Mouse (Mus musculus): ENCODE results near the gene Tmem30b. TPM values are rescaled to one million over a fixed set of nuclear protein-coding genes. Genes with fewer than 3 reads are reported as not detected.
"Not testable (repeated sequence)": the region's sequence is repeated elsewhere in the genome, so short reads cannot be mapped to it uniquely, and the experiment has no call there.

Tmem30b gene
- polyA plus RNA-seq, 1 experiment from 2014 or later = 0.22 TPM

DNA sequence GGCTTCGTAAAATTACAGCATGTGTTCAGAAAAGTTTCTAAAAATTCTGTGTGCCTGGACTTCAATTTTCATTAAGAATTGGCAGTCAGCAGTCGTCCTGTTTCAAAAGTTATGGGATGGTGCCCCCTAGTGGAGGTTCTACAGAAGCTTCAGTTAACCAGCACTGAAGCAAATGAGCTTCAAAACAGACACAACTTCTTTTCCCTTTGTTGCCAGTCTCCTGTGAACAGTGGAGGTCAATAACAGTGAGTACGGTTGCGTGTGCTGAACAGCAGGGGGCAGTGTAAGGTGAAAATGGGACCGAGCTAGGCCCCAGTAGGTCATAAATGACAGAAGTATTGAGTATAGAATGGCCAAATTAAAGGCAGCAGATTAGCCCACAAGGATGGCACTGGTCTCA, 8.0 kb upstream of the Tmem30b start:
- Histone ChIP-seq H3K36me3 (no peaks in the 10 kb centered on the region), H3K4me3 (no peak overlapping the region), H3K27me3 (peaks cover 13% of the 10 kb centered on the region), H3K4me1 (no peaks in the 10 kb centered on the region), H3K9ac (replicated peaks) (no peak overlapping the region), H3K9me3 (no peaks in the 10 kb centered on the region), H3K4me2 (replicated peaks) (no peak overlapping the region), H3K27ac (replicated peaks) (no peak overlapping the region)
- peak; percentile 80 for ATAC-seq (replicated peaks)
- WGBS = 6% methylated on average over 5 of the region's 5 CpGs

DNA sequence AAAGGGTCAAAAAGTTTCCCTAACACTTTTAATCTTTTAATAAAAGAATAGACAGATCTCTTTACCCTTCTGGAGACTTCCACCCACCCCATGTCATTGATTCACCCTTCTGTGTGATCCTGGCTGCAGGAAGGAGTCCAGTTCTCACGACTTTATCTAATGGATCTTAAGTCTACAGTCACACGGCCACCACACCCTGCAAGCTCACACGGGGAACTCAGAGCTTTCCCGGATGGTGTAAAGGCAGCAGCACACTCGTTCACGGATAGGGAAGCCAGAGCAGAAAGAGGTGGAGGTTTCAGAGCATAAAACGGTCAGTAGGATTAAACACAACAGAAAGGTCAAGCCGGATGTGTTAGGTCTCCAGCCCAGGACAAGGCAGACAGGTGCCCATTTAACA, 2.1 kb upstream of the Tmem30b start:
- ATAC-seq (replicated peaks) = no peak

DNA sequence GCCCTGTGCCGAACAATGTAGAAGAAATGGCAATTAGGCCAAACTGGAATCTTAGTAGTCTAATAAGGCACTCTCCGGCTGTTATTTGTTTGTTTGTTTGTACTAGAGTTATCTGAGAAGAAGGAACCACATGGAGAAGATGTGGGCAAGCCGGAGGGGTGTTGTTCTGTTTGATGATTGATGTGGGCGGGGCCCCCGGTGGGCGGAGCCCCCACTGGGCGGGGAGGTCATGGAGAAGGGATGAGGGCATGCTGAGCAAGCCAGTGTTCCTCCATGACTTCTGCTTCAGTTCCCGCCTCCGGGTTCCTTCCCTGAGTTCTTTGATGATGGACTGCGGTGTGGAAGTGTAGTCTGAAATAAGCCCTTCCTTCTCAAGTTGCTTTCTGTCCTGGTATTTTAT, 1.5 kb upstream of the Tmem30b start:
- no peaks in the 10 kb centered on the region for H3K9me3 ChIP-seq
- no peak overlapping the region for H3K9ac ChIP-seq (replicated peaks)
- peaks cover 72% of the 10 kb centered on the region for H3K27me3 ChIP-seq
- no peak overlapping the region for H3K4me2 ChIP-seq (replicated peaks)
- no peak for ATAC-seq (replicated peaks)
- peaks cover 13% of the 10 kb centered on the region for H3K4me1 ChIP-seq
- no peak overlapping the region for H3K4me3 ChIP-seq
- no peaks in the 10 kb centered on the region for H3K36me3 ChIP-seq
- no peak overlapping the region for H3K27ac ChIP-seq (replicated peaks)
- 41% methylated on average over 10 of the region's 10 CpGs for WGBS

More for the DNA sequence above, 2.1 kb upstream of the Tmem30b start:
- Histone ChIP-seq H3K36me3 (no peaks in the 10 kb centered on the region), H3K9me3 (no peaks in the 10 kb centered on the region), H3K9ac (replicated peaks) (no peak overlapping the region), H3K27ac (replicated peaks) (no peak overlapping the region), H3K4me1 (peaks cover 13% of the 10 kb centered on the region), H3K4me3 (no peak overlapping the region), H3K27me3 (peaks cover 66% of the 10 kb centered on the region), H3K4me2 (replicated peaks) (no peak overlapping the region)
- 71% methylated on average over 8 of the region's 8 CpGs for WGBS

DNA sequence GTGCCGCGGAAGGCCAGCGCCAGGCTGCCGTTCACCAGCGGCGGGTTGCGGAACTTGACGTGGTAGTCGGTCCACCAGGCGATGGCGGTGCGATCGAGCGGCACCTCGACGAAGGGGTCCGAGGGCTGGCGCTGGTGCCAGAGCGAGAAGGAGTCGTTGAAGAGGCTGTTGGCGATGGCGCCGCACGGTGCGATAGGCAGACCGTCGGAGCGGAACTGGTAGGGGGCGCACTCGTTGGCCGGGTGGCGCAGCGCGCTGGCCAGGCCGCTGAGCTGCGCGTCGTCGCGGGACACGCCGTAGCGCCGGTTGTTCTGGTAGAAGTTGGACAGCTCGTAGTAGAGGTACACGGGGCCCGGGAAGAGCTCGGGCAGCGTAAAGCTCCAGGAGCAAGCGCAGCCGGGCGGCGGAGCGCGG, 513 bp downstream of the Tmem30b start:
- 1% methylated on average over 55 of the region's 55 CpGs for WGBS
- peaks cover 13% of the 10 kb centered on the region for H3K4me1 ChIP-seq
- H3K27me3 ChIP-seq = peaks cover 78% of the 10 kb centered on the region
- no peaks in the 10 kb centered on the region for H3K9me3 ChIP-seq
- peak overlapping the region; percentile 53 for H3K4me2 ChIP-seq (replicated peaks)
- peak; percentile 71 for ATAC-seq (replicated peaks)
- peak overlapping the region; percentile 40 for H3K4me3 ChIP-seq
- H3K27ac ChIP-seq (replicated peaks) = no peak overlapping the region
- no peaks in the 10 kb centered on the region for H3K36me3 ChIP-seq
- no peak overlapping the region for H3K9ac ChIP-seq (replicated peaks)

DNA sequence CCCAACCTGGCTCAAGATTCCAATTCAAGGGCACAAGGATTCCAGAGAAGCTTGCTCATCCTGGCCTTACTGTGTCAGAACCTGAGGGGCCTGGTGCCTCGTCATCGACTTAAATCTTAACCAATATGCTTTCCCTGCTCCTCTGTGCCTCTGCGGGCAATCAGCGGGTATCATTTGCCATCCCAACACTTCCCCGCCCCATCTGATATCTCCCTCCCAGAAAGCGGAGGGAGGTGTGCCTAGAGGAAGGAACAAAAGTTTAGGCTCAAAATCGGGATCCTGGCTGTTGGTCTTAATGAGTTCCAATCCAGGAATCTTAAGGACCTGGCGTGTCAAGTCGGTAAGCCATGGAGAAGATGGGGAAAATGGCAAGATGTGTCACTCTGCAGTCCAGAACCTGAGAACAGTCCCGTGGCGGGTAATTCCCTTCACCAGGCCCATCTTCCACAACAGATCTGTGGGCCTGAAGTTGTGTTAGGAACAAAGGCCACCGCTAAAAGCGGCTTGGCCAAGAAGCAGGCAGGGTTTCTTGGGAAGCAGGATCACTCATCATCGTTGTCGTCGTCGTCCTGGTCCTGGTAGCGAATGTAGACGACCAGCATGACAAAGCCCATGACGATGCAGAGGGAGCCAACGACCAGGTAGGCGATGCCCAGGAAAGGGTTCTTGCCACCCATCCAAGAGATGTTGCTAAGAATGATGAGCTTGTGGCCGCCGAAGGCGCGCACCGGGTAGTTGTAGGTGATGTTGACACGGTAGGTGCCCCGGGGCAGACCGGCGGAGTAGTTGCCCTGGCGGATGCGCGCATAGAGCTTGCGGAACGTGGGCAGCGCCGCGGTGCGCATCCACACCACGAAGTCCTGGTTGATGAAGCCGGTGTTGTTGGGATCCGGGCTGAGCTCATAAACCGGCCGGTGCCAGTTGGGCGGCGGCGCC, 1.2 kb downstream of the Tmem30b start:
- Histone ChIP-seq H3K4me3 (peak overlapping the region; percentile 40), H3K4me2 (replicated peaks) (peak overlapping the region; percentile 53), H3K4me1 (peaks cover 13% of the 10 kb centered on the region), H3K9me3 (no peaks in the 10 kb centered on the region), H3K27me3 (peaks cover 73% of the 10 kb centered on the region), H3K36me3 (no peaks in the 10 kb centered on the region), H3K27ac (replicated peaks) (no peak overlapping the region), H3K9ac (replicated peaks) (no peak overlapping the region)
- no peak for ATAC-seq (replicated peaks)
- 16% methylated on average over 48 of the region's 48 CpGs for WGBS

DNA sequence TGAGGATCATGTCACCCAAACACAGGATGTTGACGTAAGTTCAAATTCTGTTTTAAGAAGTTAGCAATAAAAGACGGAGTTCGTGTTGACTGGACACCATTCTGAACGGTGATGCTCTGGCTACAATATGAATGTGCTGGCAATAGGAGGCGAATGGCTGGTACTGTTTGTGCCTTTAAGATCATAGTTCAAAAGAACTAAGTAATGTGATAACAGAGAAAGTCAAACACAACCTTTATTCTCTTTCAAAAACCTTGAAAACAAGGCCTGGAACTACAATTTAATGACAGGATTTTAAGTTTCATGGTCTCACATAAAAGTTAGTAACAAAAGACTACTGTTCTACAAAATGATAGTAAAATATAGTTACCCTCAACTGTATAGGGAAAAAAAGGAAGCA, 3.0 kb downstream of the Tmem30b start:
- ATAC-seq (replicated peaks) = no peak
- Histone ChIP-seq H3K4me2 (replicated peaks) (no peak overlapping the region), H3K9me3 (no peaks in the 10 kb centered on the region), H3K9ac (replicated peaks) (no peak overlapping the region), H3K27ac (replicated peaks) (no peak overlapping the region), H3K27me3 (peaks cover 58% of the 10 kb centered on the region), H3K4me1 (peaks cover 13% of the 10 kb centered on the region), H3K4me3 (no peak overlapping the region), H3K36me3 (no peaks in the 10 kb centered on the region)
- WGBS = 92% methylated on average over 5 of the region's 5 CpGs

DNA sequence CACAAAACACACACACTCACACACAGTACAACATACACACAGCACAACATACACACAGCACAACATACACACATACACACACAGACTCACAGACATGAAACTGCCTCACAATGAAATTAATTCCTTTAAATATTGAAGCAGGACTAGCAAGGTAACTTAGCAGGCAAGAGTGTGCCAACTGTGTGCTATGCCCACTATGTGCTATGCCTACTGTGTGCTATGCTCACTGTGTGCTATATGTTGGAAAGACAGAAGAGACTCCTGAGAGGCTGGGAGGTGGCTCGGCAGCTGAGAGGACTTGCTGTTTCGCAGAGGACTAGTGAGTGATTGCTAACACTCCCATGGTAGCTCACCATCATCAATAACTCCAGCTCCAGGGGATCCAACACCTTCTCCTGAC, 5.8 kb downstream of the Tmem30b start:
- H3K27ac ChIP-seq (replicated peaks) = no peak overlapping the region
- ATAC-seq (replicated peaks) = no peak

DNA sequence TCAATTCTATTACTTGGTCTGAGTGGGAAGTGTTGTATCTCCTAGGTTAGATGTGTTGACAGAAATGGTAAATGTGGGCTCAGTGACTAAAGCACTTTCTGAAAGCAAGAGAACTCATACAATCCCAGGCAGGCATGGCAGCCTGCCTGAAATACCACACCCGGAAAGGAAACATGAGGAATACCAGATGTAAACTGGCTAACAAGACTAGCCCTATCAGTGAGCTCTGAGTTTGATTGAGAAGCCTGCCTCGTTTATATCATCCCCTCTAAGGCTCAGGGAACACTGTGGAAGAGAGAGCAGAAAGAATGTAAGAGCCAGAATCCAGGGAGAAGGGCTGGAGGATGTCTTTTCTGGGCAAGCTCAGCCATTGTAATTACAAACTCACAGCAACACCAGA, 7.0 kb downstream of the Tmem30b start:
- Histone ChIP-seq H3K27me3 (peaks cover 20% of the 10 kb centered on the region; the same call in 1 of the 2 replicates), H3K4me1 (no peaks in the 10 kb centered on the region), H3K9ac (replicated peaks) (no peak overlapping the region), H3K36me3 (no peaks in the 10 kb centered on the region), H3K9me3 (no peaks in the 10 kb centered on the region), H3K27ac (replicated peaks) (no peak overlapping the region), H3K4me2 (replicated peaks) (no peak overlapping the region), H3K4me3 (no peak overlapping the region)
- 40% methylated on average over 2 of the region's 2 CpGs for WGBS
- no peak for ATAC-seq (replicated peaks)

More for the DNA sequence above, 5.8 kb downstream of the Tmem30b start:
- no peaks in the 10 kb centered on the region for H3K36me3 ChIP-seq
- 83% methylated on average over 2 of the region's 2 CpGs for WGBS
- H3K4me2 ChIP-seq (replicated peaks) = no peak overlapping the region
- H3K27me3 ChIP-seq = peaks cover 32% of the 10 kb centered on the region
- no peak overlapping the region for H3K4me3 ChIP-seq
- no peaks in the 10 kb centered on the region for H3K9me3 ChIP-seq
- H3K4me1 ChIP-seq = peaks cover 2% of the 10 kb centered on the region
- H3K9ac ChIP-seq (replicated peaks) = no peak overlapping the region

DNA sequence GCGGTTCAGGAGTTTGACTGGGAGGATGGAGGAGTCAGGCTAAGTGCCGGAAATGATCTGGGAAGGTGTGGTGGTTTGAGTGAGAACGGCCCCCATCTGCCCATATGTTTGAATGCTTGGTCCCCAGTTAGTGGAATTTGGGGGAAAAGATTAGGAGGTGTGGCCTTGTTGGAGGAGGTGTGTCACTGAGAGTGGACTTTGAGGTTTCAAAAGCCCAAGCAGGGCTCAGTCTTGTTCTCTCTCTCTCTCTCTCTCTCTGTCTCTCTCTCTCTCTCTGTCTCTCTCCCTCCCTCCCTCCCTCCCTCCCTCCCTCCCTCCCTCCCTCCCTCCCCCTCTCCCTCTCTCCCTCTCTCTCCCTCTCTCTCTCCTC, 8.1 kb downstream of the Tmem30b start:
- WGBS = 49% methylated on average over 3 of the region's 3 CpGs
- H3K4me3 ChIP-seq; H3K9me3 ChIP-seq; ATAC-seq (replicated peaks); H3K9ac ChIP-seq (replicated peaks); H3K27ac ChIP-seq (replicated peaks); H3K4me1 ChIP-seq; H3K36me3 ChIP-seq; H3K4me2 ChIP-seq (replicated peaks): not testable (repeated sequence)
- peaks cover 14% of the 10 kb centered on the region; the same call in 1 of the 2 replicates for H3K27me3 ChIP-seq

DNA sequence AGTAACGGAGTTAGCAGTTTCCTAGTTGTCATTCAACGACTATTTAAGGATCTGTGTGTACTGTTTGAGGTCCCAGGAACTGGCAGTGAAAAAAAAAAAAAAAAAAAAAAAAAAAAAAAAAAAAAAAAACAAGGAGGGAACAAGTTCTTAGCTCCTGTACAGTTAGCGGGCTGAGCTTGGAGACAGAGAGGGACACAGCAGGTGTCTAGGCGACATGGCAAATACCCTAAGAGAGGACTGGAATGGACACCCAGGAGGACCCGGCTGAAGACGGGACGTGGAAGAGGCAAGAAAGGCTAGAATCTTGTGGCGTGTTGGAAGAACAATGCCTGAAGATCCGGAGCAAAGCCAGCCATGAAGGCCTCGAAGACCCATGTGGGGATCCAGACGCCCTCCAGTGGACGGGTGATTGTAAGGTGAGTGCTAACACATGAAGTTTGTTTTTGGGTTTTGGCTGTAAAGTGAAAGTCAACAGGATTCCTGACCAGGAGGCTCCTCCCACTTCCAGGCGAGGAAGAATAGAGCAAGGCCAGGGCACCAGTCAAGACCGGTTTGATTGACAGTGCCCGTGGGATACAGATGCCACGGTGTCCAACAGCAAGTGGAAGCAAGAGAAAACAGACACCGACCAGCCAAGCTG, 8.6 kb downstream of the Tmem30b start:
- peaks cover 9% of the 10 kb centered on the region; the same call in 1 of the 2 replicates for H3K27me3 ChIP-seq
- H3K4me3 ChIP-seq = no peak overlapping the region
- 27% methylated on average over 17 of the region's 17 CpGs for WGBS
- ATAC-seq (replicated peaks) = no peak
- no peak overlapping the region for H3K4me2 ChIP-seq (replicated peaks)
- H3K9ac ChIP-seq (replicated peaks) = no peak overlapping the region
- no peaks in the 10 kb centered on the region for H3K9me3 ChIP-seq
- H3K4me1 ChIP-seq = no peaks in the 10 kb centered on the region
- H3K27ac ChIP-seq (replicated peaks) = no peak overlapping the region
- no peaks in the 10 kb centered on the region for H3K36me3 ChIP-seq

DNA sequence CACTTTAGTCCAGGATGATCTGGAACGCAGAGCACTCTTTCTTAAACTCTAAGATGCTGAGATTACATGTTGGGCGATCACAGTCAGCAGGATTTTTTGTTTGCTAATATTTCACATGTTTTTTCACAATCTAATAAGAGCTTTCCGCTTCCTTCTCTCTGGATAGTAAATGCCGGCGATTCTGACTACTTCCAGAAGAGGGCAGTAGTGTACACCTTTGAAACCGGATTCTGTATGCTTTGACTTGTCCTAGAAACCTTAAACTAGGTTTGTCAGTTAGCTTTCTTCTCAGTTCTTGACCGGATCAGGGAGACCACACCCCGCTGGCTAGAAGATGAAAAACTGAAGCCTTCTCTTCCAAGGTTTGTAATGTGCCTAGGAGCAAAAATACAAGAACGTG, 11.6 kb downstream of the Tmem30b start:
- Histone ChIP-seq H3K9ac (replicated peaks) (no peak overlapping the region), H3K27me3 (no peaks in the 10 kb centered on the region), H3K36me3 (no peaks in the 10 kb centered on the region), H3K4me1 (no peaks in the 10 kb centered on the region), H3K4me2 (replicated peaks) (no peak overlapping the region), H3K27ac (replicated peaks) (no peak overlapping the region), H3K9me3 (no peaks in the 10 kb centered on the region), H3K4me3 (no peak overlapping the region)
- WGBS = 16% methylated on average over 9 of the region's 9 CpGs
- no peak for ATAC-seq (replicated peaks)

DNA sequence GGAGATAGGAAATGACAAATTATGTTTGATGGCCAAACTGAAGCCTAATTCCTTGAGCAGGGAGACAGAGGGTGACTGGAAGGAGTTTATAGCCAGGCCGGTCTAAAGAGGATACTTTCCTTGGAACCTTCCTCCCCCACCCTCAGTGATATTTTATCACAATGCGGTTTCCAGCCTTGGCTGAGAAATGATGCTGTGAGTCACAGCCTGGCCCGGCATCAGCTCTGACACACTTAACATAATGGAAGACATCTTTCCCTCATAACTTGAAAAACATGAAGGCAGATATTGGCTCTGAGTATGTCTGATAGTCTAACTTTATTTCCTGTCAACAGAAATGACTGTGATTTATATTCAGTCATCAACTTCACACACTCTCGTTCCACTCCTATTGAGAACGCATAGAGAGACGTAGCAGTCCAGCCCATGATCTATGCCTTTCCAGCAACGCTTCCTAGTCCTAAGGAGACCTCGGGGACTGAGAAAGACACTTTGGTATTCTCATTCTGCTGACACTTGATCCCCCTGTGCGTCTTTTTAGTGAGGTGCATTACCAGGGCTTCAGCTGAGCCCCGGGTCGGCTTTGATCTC, 14.2 kb downstream of the Tmem30b start:
- Histone ChIP-seq H3K9me3 (no peaks in the 10 kb centered on the region), H3K27ac (replicated peaks) (no peak overlapping the region), H3K9ac (replicated peaks) (no peak overlapping the region), H3K4me1 (no peaks in the 10 kb centered on the region), H3K4me2 (replicated peaks) (no peak overlapping the region), H3K4me3 (no peak overlapping the region), H3K36me3 (no peaks in the 10 kb centered on the region), H3K27me3 (no peaks in the 10 kb centered on the region)
- ATAC-seq (replicated peaks) = no peak
- WGBS = 80% methylated on average over 11 of the region's 11 CpGs
